Mouse (Mus musculus): ENCODE data around the gene Gapdhs. TPM values are rescaled to one million over a fixed set of nuclear protein-coding genes. Genes with fewer than 3 reads are reported as not detected.
"Not testable (repeated sequence)": the region's sequence is repeated elsewhere in the genome, so short reads cannot be mapped to it uniquely, and the experiment has no call there.

The Gapdhs gene
- total RNA-seq (2012; rRNA removed), result not detected in 2 replicates

GRCm38 (mm10) chr7:30743617-30744016 lies at the start of gene Gapdhs:
Gapdhs (minus strand) TSS chr7:30743681.
- H3K9me3 ChIP-seq (ENCODE audit: control insufficient read depth, insufficient read depth, low read depth, low read length); in situ Hi-C loops (cut with MboI; ENCODE audit: low sequenced_read_pairs in 2 of 2, unreplicated experiment in 2 of 2); H3K4me3 ChIP-seq (ENCODE audit: insufficient read depth in 1 of 2, low read depth in 1 of 2, low read length in 2 of 2, poor library complexity in 1 of 2, severe bottlenecking in 1 of 2); H3K27ac ChIP-seq (ENCODE audit: insufficient read depth, low read depth, low read length, poor library complexity, severe bottlenecking); H3K36me3 ChIP-seq (ENCODE audit: control insufficient read depth, insufficient read depth, low read length, poor library complexity, severe bottlenecking); H3K9ac ChIP-seq (ENCODE audit: insufficient read depth, low read depth, low read length, poor library complexity, severe bottlenecking); H3K4me1 ChIP-seq (ENCODE audit: control insufficient read depth in 2 of 2, insufficient read depth in 2 of 2, low read length in 2 of 2, poor library complexity in 1 of 2); DNase-seq (ENCODE audit: low read depth, low spot score): not testable (repeated sequence)

DNA sequence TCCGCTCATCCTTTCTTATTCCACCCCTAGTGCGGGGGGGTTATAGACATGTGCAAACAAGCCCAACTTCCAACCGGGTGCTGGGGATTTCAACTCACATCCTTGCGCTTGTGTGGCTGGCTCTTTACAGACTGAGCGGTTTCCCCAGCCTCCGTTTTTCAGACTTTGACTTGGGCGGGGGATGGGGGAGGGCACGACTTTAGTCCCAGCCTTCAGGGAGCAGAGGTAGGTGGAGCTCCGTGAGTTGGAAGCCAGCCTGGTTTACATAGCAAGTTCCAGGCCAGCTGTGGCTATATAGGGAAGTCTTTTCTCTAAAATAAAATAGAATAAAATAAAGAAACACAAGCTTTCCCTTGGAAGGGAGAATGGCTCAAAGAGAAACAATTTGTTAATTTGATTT lies 48.4 kb upstream of the Gapdhs start:
- peaks cover 2 to 9% of the 10 kb centered on the region in 2 experiments; a peak in 3 of 4 replicates for H3K4me1 ChIP-seq (ENCODE audit: control insufficient read depth in 2 of 2, insufficient read depth in 2 of 2, low read length in 2 of 2, poor library complexity in 1 of 2)
- TF ChIP-seq MAFK (IDR thresholded peaks at IDR 0.05; ENCODE audit: insufficient read depth, low read depth, low read length) (no peak), ZC3H11A (IDR thresholded peaks at IDR 0.05; ENCODE audit: borderline replicate concordance, low read depth, low read length) (no peak), CHD2 (IDR thresholded peaks at IDR 0.05; ENCODE audit: low read depth, low read length) (no peak), ZNF384 (IDR thresholded peaks at IDR 0.05; ENCODE audit: low read depth, low read length) (no peak), HCFC1 (IDR thresholded peaks at IDR 0.05; ENCODE audit: borderline replicate concordance, insufficient read depth, low read length) (no peak)
- H3K36me3 ChIP-seq (ENCODE audit: control insufficient read depth, insufficient read depth, low read length, poor library complexity, severe bottlenecking), result no peaks in the 10 kb centered on the region
- no peak overlapping the region for H3K9ac ChIP-seq (ENCODE audit: insufficient read depth, low read depth, low read length, poor library complexity, severe bottlenecking)
- no peaks in the 10 kb centered on the region for H3K9me3 ChIP-seq (ENCODE audit: control insufficient read depth, insufficient read depth, low read depth, low read length)
- DNase-seq (ENCODE audit: low read depth, low spot score), result no peak
- no peak overlapping the region for H3K27ac ChIP-seq (ENCODE audit: insufficient read depth, low read depth, low read length, poor library complexity, severe bottlenecking)
- in situ Hi-C loops (cut with MboI; ENCODE audit: low sequenced_read_pairs in 2 of 2, unreplicated experiment in 2 of 2), result no loop called here
- H3K4me3 ChIP-seq (ENCODE audit: insufficient read depth in 1 of 2, low read depth in 1 of 2, low read length in 2 of 2, poor library complexity in 1 of 2, severe bottlenecking in 1 of 2), result peak overlapping the region in 1 of 2 experiments; percentile 57; a peak in 2 of 4 replicates

DNA sequence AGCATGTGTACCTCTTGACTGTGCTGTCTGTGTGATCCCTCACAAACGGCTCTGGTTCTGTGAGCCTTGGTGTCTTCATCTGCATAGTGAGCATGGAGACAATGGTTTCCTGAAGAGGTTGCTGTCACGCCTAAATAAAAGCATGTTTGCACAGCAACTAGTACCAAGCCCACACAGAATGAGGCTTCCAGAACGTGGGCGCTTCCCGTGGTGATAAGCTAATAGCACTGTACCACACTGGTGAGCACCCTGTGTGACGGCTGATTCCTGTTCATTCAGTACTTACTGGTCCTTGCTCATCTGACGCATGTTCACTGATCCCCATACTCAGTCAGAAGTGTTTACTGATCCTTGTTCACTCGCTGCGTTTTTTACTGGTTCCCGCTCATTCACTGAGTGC lies 46.7 kb upstream of the Gapdhs start:
- H3K36me3 ChIP-seq (ENCODE audit: control insufficient read depth, insufficient read depth, low read length, poor library complexity, severe bottlenecking), result no peaks in the 10 kb centered on the region
- no peak for DNase-seq (ENCODE audit: low read depth, low spot score)
- no peak for TF ChIP-seq CHD2 (IDR thresholded peaks at IDR 0.05; ENCODE audit: low read depth, low read length)
- TF ChIP-seq ZC3H11A (IDR thresholded peaks at IDR 0.05; ENCODE audit: borderline replicate concordance, low read depth, low read length), result no peak
- peaks cover 2 to 21% of the 10 kb centered on the region in 2 experiments; a peak in 3 of 4 replicates for H3K4me1 ChIP-seq (ENCODE audit: control insufficient read depth in 2 of 2, insufficient read depth in 2 of 2, low read length in 2 of 2, poor library complexity in 1 of 2)
- H3K9ac ChIP-seq (ENCODE audit: insufficient read depth, low read depth, low read length, poor library complexity, severe bottlenecking), result no peak overlapping the region
- no peak overlapping the region for H3K4me3 ChIP-seq (ENCODE audit: insufficient read depth in 1 of 2, low read depth in 1 of 2, low read length in 2 of 2, poor library complexity in 1 of 2, severe bottlenecking in 1 of 2)
- in situ Hi-C loops (cut with MboI; ENCODE audit: low sequenced_read_pairs in 2 of 2, unreplicated experiment in 2 of 2), result no loop called here
- no peak overlapping the region for H3K27ac ChIP-seq (ENCODE audit: insufficient read depth, low read depth, low read length, poor library complexity, severe bottlenecking)
- H3K9me3 ChIP-seq (ENCODE audit: control insufficient read depth, insufficient read depth, low read depth, low read length), result no peaks in the 10 kb centered on the region

DNA sequence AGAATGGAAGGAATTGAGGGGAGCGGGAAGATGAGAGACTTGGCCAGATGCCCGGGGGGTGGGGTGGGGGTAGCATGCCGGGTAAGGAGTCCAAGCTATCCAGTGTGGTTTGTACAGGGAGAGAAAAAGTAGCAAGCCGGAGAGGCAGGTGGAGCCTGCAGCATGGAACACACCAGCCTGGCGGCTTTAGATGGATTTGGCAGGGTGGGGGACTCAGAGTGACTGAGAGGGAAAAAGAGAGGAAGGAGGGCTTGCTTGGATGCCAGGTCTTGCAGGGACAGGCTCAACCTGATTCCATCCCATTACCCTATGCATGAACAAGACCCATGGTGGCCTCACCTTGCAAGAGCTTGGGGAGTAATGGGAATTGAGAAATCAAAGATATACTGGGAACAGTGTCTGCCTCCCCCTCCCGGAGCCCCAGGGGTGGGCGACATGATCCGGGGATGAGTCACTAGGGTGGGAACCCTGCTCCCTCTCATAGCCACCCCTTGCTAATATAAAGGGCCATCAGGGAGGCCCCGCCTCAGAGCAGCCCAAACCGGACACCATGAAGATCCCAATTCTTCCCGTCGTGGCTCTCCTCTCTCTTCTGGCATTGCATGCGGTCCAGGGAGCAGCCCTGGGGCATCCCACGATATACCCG lies 44.0 kb upstream of the Gapdhs start, which contains the start of gene Krtdap:
Gene Krtdap, plus strand, starts transcription at position 520 of the 646 bp plus-strand sequence.
- Histone ChIP-seq H3K27ac (ENCODE audit: insufficient read depth, low read depth, low read length, poor library complexity, severe bottlenecking) (no peak within 1 kb of the TSS), H3K4me1 (ENCODE audit: control insufficient read depth in 2 of 2, insufficient read depth in 2 of 2, low read length in 2 of 2, poor library complexity in 1 of 2) (peaks cover 2 to 20% of the 10 kb centered on the region in 2 experiments; a peak in 3 of 4 replicates), H3K36me3 (ENCODE audit: control insufficient read depth, insufficient read depth, low read length, poor library complexity, severe bottlenecking) (no peaks in the 10 kb centered on the region), H3K4me3 (ENCODE audit: insufficient read depth in 1 of 2, low read depth in 1 of 2, low read length in 2 of 2, poor library complexity in 1 of 2, severe bottlenecking in 1 of 2) (no peak within 1 kb of the TSS), H3K9ac (ENCODE audit: insufficient read depth, low read depth, low read length, poor library complexity, severe bottlenecking) (no peak within 1 kb of the TSS), H3K9me3 (ENCODE audit: control insufficient read depth, insufficient read depth, low read depth, low read length) (no peaks in the 10 kb centered on the region)
- in situ Hi-C loops (cut with MboI; ENCODE audit: low sequenced_read_pairs in 2 of 2, unreplicated experiment in 2 of 2), result no loop called here
- no peak for DNase-seq (ENCODE audit: low read depth, low spot score)
- TF ChIP-seq HCFC1 (IDR thresholded peaks at IDR 0.05; ENCODE audit: borderline replicate concordance, insufficient read depth, low read length), result no peak
- TF ChIP-seq MAFK (IDR thresholded peaks at IDR 0.05; ENCODE audit: insufficient read depth, low read depth, low read length), result no peak
- no peak for TF ChIP-seq CHD2 (IDR thresholded peaks at IDR 0.05; ENCODE audit: low read depth, low read length)
- no peak for TF ChIP-seq ZC3H11A (IDR thresholded peaks at IDR 0.05; ENCODE audit: borderline replicate concordance, low read depth, low read length)
- no peak for TF ChIP-seq ZNF384 (IDR thresholded peaks at IDR 0.05; ENCODE audit: low read depth, low read length)
